In genomic region chr9:50852634-50853349, GRCm38 (mm10) we compare ENCODE assay signal across 8 mouse cellular contexts. TPM values are rescaled to one million over a fixed set of nuclear protein-coding genes. Genes with fewer than 3 reads are reported as not detected.
DNase-seq lines count a peak whose midpoint lies in the region; ATAC-seq lines count a peak whose summit lies in the region.

No protein-coding gene starts in this region.

- peaks cover 20% of the 10 kb centered on the region for H3K4me1 ChIP-seq in neural tube, embryonic 13.5 days (replicated peaks)
- peaks cover 19% of the 10 kb centered on the region for H3K4me1 ChIP-seq in embryonic facial prominence, embryonic 14.5 days (ENCODE audit: control insufficient read depth, insufficient read depth, low read length)
- peaks cover 91% of the 10 kb centered on the region for H3K4me1 ChIP-seq in liver, embryonic 13.5 days (replicated peaks)

- DNase-seq in frontal cortex, postnatal 25 days (ENCODE audit: low spot score in 2 of 2) = no peak
- no peak for DNase-seq in neural tube, embryonic 10.5 days (ENCODE audit: extremely low spot score, low spot score)
- DNase-seq in embryonic facial prominence, embryonic 14.5 days (ENCODE audit: low spot score) = peak; percentile 60
- no peak for DNase-seq in liver, embryonic 13.5 days
- no peak for DNase-seq in adipocyte (ENCODE audit: low spot score)
- no peak for DNase-seq in gastrocnemius, adult 8-10 months (ENCODE audit: low spot score in 2 of 2)

- H3K4me2 ChIP-seq in neural tube, embryonic 13.5 days = no peak overlapping the region
- H3K4me2 ChIP-seq in embryonic facial prominence, embryonic 14.5 days (ENCODE audit: low read depth, low read length) = peak overlapping the region; percentile 25
- peak overlapping the region; percentile 24 for H3K4me2 ChIP-seq in liver, embryonic 13.5 days

- no peaks in the 10 kb centered on the region for H3K9me3 ChIP-seq in neural tube, embryonic 13.5 days
- H3K9me3 ChIP-seq in embryonic facial prominence, embryonic 14.5 days (ENCODE audit: control insufficient read depth, low read length) = no peaks in the 10 kb centered on the region
- no peaks in the 10 kb centered on the region for H3K9me3 ChIP-seq in liver, embryonic 13.5 days (replicated peaks)

- ATAC-seq in frontal cortex, adult (ENCODE audit: low TSS enrichment) = peak; percentile 2; the same call in 1 of the 2 replicates
- ATAC-seq in neural tube, embryonic 13.5 days (ENCODE audit: low read depth) = no peak
- ATAC-seq in embryonic facial prominence, embryonic 14.5 days (ENCODE audit: low read depth) = no peak
- ATAC-seq in liver, embryonic 13.5 days (ENCODE audit: low read depth) = no peak

- WGBS in neural tube, embryonic 13.5 days = 82% methylated on average over 17 of the region's 17 CpGs
- 56% methylated on average over 17 of the region's 17 CpGs for WGBS in embryonic facial prominence, embryonic 14.5 days
- WGBS in liver, embryonic 13.5 days (ENCODE audit: insufficient replicate concordance) = 66% methylated on average over 17 of the region's 17 CpGs

- no peaks in the 10 kb centered on the region for H3K36me3 ChIP-seq in neural tube, embryonic 13.5 days
- H3K36me3 ChIP-seq in embryonic facial prominence, embryonic 14.5 days (ENCODE audit: control insufficient read depth, insufficient read depth, low read length) = no peaks in the 10 kb centered on the region
- no peaks in the 10 kb centered on the region for H3K36me3 ChIP-seq in liver, embryonic 13.5 days

- no peak overlapping the region; the same call in 1 of the 2 replicates for H3K27ac ChIP-seq in neural tube, embryonic 13.5 days (replicated peaks)
- no peak overlapping the region; the same call in 1 of the 2 replicates for H3K27ac ChIP-seq in embryonic facial prominence, embryonic 14.5 days (replicated peaks; ENCODE audit: low read depth, low read length)
- H3K27ac ChIP-seq in liver, embryonic 13.5 days = peak overlapping the region; percentile 97

- H3K9ac ChIP-seq in neural tube, embryonic 13.5 days = 0 out of 2 replicates have a peak overlapping the region, but pooled peaks have one; percentile 18
- H3K9ac ChIP-seq in embryonic facial prominence, embryonic 14.5 days (ENCODE audit: low read depth, low read length) = no peak overlapping the region
- H3K9ac ChIP-seq in liver, embryonic 13.5 days = peak overlapping the region; percentile 48

- H3K27me3 ChIP-seq in neural tube, embryonic 13.5 days = no peaks in the 10 kb centered on the region
- no peaks in the 10 kb centered on the region for H3K27me3 ChIP-seq in embryonic facial prominence, embryonic 14.5 days (replicated peaks; ENCODE audit: control insufficient read depth, insufficient read depth, low read length)
- no peaks in the 10 kb centered on the region for H3K27me3 ChIP-seq in liver, embryonic 13.5 days

- H3K4me3 ChIP-seq in neural tube, embryonic 13.5 days = no peak overlapping the region
- H3K4me3 ChIP-seq in embryonic facial prominence, embryonic 14.5 days (ENCODE audit: low read depth, low read length) = no peak overlapping the region
- no peak overlapping the region for H3K4me3 ChIP-seq in liver, embryonic 13.5 days (replicated peaks)

RNA-seq across cellular contexts. Expression of gene Ppp2r1b, which starts 7.7 kb away (rescaled TPM):
- 52.0 and 57.6 TPM in 2 replicates for polyA plus RNA-seq in neural tube, embryonic 13.5 days (2015; fragmentation: Nextera tagmentation; extraction: Ambion mirVana)
- polyA plus RNA-seq in embryonic facial prominence, embryonic 14.5 days (2014; fragmentation: Nextera tagmentation; extraction: Ambion mirVana) = 55.7 and 60.0 TPM in 2 replicates
- 97.1 and 117 TPM in 2 replicates for polyA plus RNA-seq in liver, embryonic 13.5 days (2015; fragmentation: Nextera tagmentation; extraction: Ambion mirVana)
- 1 to 10 TPM; 6.5 to 7.4 (median 7.0) TPM for total RNA-seq in gastrocnemius, adult 8-10 months (2022)
